Comparison of ENCODE assay signal across 10 mouse cellular contexts in genomic region chr11:83263146-83263545, GRCm38 (mm10). TPM values are rescaled to one million over a fixed set of nuclear protein-coding genes. Genes with fewer than 3 reads are reported as not detected.
DNase-seq lines count a peak whose midpoint lies in the region; ATAC-seq lines count a peak whose summit lies in the region.
"Had no signal": no experiment of that assay in that cellular context is flagged by ENCODE, and none has a peak within 500 bp of the region (broad histone marks: within the 10 kb centered on the region; RNA-seq: fewer than 3 reads in every experiment).

No protein-coding gene starts in this region.

- no peak overlapping the region for H3K9ac ChIP-seq in heart, embryonic 12.5 days

- H3K4me2 ChIP-seq in heart, embryonic 12.5 days: no peak overlapping the region

- 55% methylated on average over 3 of the region's 3 CpGs for WGBS in heart, embryonic 12.5 days

- H3K9me3 ChIP-seq in heart, embryonic 12.5 days (replicated peaks): no peaks in the 10 kb centered on the region

- intact Hi-C loops in heart, postnatal 10 days (cut with DNase I): no loop called here
- intact Hi-C loops in left cerebral cortex, postnatal 14 days (cut with DNase I): loop anchor here (5.0 kb wide), 1 partner anchor 346 kb away; no protein-coding TSS in a partner anchor

- H3K4me3 ChIP-seq in heart, embryonic 12.5 days: no peak overlapping the region
- H3K4me3 ChIP-seq: myocyte had no signal

- no peak for DNase-seq in heart, postnatal 10 days
- DNase-seq in CD4-positive, CD25-positive, alpha-beta regulatory T cell, adult 2 months (ENCODE audit: low read depth, low spot score): peak; percentile 64
- peak; percentile 63 for DNase-seq in c-Kit-positive CD71-positive TER-119-positive erythroid progenitor cells, embryonic 14.5 days (ENCODE audit: low spot score)
- no peak for DNase-seq in right cerebral cortex, postnatal 14 days
- DNase-seq in kidney, adult 9 months: no peak
- DNase-seq in left cerebral cortex, postnatal 14 days (ENCODE audit: low spot score in 2 of 2): no peak

- ATAC-seq in heart, embryonic 12.5 days (ENCODE audit: insufficient number of reproducible peaks, low FRiP score): peak; percentile 22; the same call in 1 of the 2 replicates
- ATAC-seq in megakaryocyte, adult 5-6 weeks (ENCODE audit: poor library complexity, severe bottlenecking): peak; percentile 72

- no peaks in the 10 kb centered on the region for H3K27me3 ChIP-seq in heart, embryonic 12.5 days (replicated peaks)

- no peaks in the 10 kb centered on the region for H3K36me3 ChIP-seq in heart, embryonic 12.5 days

- H3K27ac ChIP-seq in heart, embryonic 12.5 days (ENCODE audit: poor library complexity, severe bottlenecking): no peak overlapping the region

- no peaks in the 10 kb centered on the region for H3K4me1 ChIP-seq in heart, embryonic 12.5 days (replicated peaks)

RNA-seq across cellular contexts. Expression of gene Slfn14, which starts 23.4 kb away (rescaled TPM):
- polyA plus RNA-seq in heart, embryonic 12.5 days (2016; fragmentation: Nextera tagmentation; extraction: Ambion mirVana): 3.0 and 3.4 TPM in 2 replicates
- under 1 TPM; 0.10 to 0.15 TPM for total RNA-seq in heart, postnatal 10 days (2021)
- total RNA-seq in megakaryocyte, adult 5-6 weeks (2015): not detected in 2 replicates
- 0.16 TPM in 1 of 2 replicates, not detected in the other for total RNA-seq in megakaryocyte, adult 5-6 weeks (2017)
- not detected for total RNA-seq in left cerebral cortex, postnatal 14 days (2021)
- total RNA-seq: layer of hippocampus, adult 18-20 months had no signal

RNA-seq across cellular contexts. Expression of gene Ap2b1, which starts 35.7 kb away (rescaled TPM):
- polyA plus RNA-seq in heart, embryonic 12.5 days (2016; fragmentation: Nextera tagmentation; extraction: Ambion mirVana): 53.8 and 58.7 TPM in 2 replicates
- 10 to 100 TPM; 73.2 to 81.4 TPM for total RNA-seq in heart, postnatal 10 days (2021)
- total RNA-seq in megakaryocyte, adult 5-6 weeks (2015): 53.7 and 58.1 TPM in 2 replicates
- 52.4 and 59.6 TPM in 2 replicates for total RNA-seq in megakaryocyte, adult 5-6 weeks (2017)
- total RNA-seq in left cerebral cortex, postnatal 14 days (2021): 100 to 1,000 TPM; 304 to 324 TPM

RNA-seq across cellular contexts. Expression of gene Pex12, which starts 39.2 kb away (rescaled TPM):
- 9.9 and 10.2 TPM in 2 replicates for polyA plus RNA-seq in heart, embryonic 12.5 days (2016; fragmentation: Nextera tagmentation; extraction: Ambion mirVana)
- total RNA-seq in heart, postnatal 10 days (2021): 10 to 100 TPM; 12.8 to 12.9 TPM
- total RNA-seq in megakaryocyte, adult 5-6 weeks (2015): 6.2 and 7.1 TPM in 2 replicates
- total RNA-seq in megakaryocyte, adult 5-6 weeks (2017): 4.3 and 8.0 TPM in 2 replicates
- 10 to 100 TPM in 1 of 2 experiments, 1 to 10 TPM in 1; 9.7 to 11.1 TPM for total RNA-seq in left cerebral cortex, postnatal 14 days (2021)

Comparison
In these comparisons a context has a peak if more than half of its experiments do, and no peak if none do; other contexts are left out.
1. DNase-seq: peak in CD4-positive, CD25-positive, alpha-beta regulatory T cell, adult 2 months (single experiment) and c-Kit-positive CD71-positive TER-119-positive erythroid progenitor cells, embryonic 14.5 days (single experiment); none in heart, postnatal 10 days (0 of 2), right cerebral cortex, postnatal 14 days (single experiment), kidney, adult 9 months (single experiment) and left cerebral cortex, postnatal 14 days (0 of 2).